Mouse (Mus musculus) liver, embryonic 15.5 days (tissue): ENCODE data around the gene Pcmt1. TPM values are rescaled to one million over a fixed set of nuclear protein-coding genes. Genes with fewer than 3 reads are reported as not detected.

ENCODE experiments used
- ATAC-seq: fragments of 200-750 bp; cut with Nextera tagmentation; 2 replicates; pipeline ENCODE4 v1.8.0; 2017; ENCODE audit warnings: moderate number of reproducible peaks, mild to moderate bottlenecking, moderate library complexity; ENCODE audit not compliant: insufficient read depth
- H3K27ac ChIP-seq: fragments of 300-500 bp; sonication (generic); replicated peaks from 2 replicates; pipeline ENCODE4 v1.5.1; 2015; ENCODE audit warnings: mild to moderate bottlenecking, inconsistent platforms
- H3K27me3 ChIP-seq: fragments of 300-500 bp; sonication (generic); 2 replicates; pipeline ENCODE4 v1.6.1; 2015; ENCODE audit warnings: mild to moderate bottlenecking, inconsistent platforms
- H3K36me3 ChIP-seq: fragments of 300-500 bp; sonication (generic); replicated peaks from 2 replicates; pipeline ENCODE4 v1.6.1; 2015; ENCODE audit warnings: moderate library complexity, mild to moderate bottlenecking, inconsistent platforms
- H3K4me1 ChIP-seq: fragments of 300-500 bp; sonication (generic); replicated peaks from 2 replicates; pipeline ENCODE4 v1.6.1; 2015; ENCODE audit warnings: inconsistent platforms
- H3K4me2 ChIP-seq: fragments of 300-500 bp; sonication (generic); 2 replicates; pipeline ENCODE4 v1.6.1; 2015; ENCODE audit warnings: moderate library complexity, mild to moderate bottlenecking, inconsistent platforms
- H3K4me3 ChIP-seq: fragments of 300-500 bp; sonication (generic); replicated peaks from 2 replicates; pipeline ENCODE4 v1.5.1; 2015; ENCODE audit warnings: mild to moderate bottlenecking, inconsistent platforms
- H3K9ac ChIP-seq: fragments of 300-500 bp; sonication (generic); 2 replicates; pipeline ENCODE4 v1.6.1; 2015; ENCODE audit warnings: moderate library complexity, mild to moderate bottlenecking, inconsistent platforms
- H3K9me3 ChIP-seq: fragments of 300-500 bp; sonication (generic); replicated peaks from 2 replicates; pipeline ENCODE4 v1.6.1; 2016; ENCODE audit warnings: inconsistent platforms
- WGBS: fragments of 180-500 bp; shearing (Covaris S2); methylation state at CpG from one replicate; pipeline ENCODE4 v1.1.7; 2015; ENCODE audit warnings: mixed read lengths; ENCODE audit not compliant: insufficient replicate concordance; 5-methylcytosine and 5-hydroxymethylcytosine counted together
- polyA plus RNA-seq: library from polyadenylated mRNA; unstranded; fragments of >200 nt; fragmentation: Nextera tagmentation; extraction: Ambion mirVana; gene quantifications from 2 replicates; pipeline ENCODE4 v1.2.1, GENCODE M21; 2015

The Pcmt1 gene
- polyA plus RNA-seq, 1 experiment from 2014 or later, result 95.5 TPM

DNA sequence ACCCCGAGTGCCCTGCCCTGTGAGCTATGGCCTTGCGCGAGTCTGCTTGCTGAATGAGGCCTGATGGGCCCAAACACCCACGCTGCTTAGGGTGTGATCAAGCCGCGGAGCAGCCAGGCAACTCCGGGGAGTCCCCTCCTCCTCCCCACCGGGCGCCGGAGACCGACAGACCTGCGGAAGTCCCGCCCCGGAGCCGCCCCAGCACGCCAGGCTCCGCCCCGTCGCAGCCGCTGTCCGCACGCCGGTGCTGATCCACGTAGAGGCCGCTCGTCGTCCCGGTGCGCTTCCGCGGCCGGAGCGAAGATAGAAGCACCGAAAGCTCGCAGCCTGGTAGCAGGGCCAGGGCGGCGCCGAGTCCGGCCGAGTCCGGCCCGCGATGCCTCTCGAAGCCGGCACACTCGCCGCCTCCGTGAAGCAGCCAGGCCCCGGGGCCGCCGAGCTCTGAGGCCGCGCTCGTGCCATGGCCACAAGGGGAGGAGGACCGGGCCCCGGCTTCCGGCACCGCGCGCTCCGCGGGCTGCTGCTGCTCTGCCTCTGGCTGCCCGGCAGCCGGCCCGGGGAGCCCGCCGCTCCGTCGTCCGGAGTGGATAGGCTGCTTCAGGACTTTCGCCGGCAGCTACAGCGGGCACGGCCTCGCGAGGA lies 91.2 kb downstream of the Pcmt1 start, which contains the start of gene Lrp11:
TSS of gene Lrp11 (plus strand) at position 209 of the 642 bp plus-strand sequence.
- H3K4me2 ChIP-seq, result peak within 1 kb of the TSS; percentile 94
- H3K9ac ChIP-seq, result peak within 1 kb of the TSS; percentile 45
- peak; percentile 87 for ATAC-seq
- no peak within 1 kb of the TSS for H3K27ac ChIP-seq
- peak within 1 kb of the TSS; percentile 65 for H3K4me3 ChIP-seq
- whole genome bisulfite sequencing, result under 1% methylated on average over 76 of the region's 76 CpGs
- no peaks in the 10 kb centered on the region for H3K9me3 ChIP-seq
- H3K4me1 ChIP-seq, result peaks cover 19% of the 10 kb centered on the region
- H3K36me3 ChIP-seq, result no peaks in the 10 kb centered on the region
- peaks cover 31% of the 10 kb centered on the region for H3K27me3 ChIP-seq

DNA sequence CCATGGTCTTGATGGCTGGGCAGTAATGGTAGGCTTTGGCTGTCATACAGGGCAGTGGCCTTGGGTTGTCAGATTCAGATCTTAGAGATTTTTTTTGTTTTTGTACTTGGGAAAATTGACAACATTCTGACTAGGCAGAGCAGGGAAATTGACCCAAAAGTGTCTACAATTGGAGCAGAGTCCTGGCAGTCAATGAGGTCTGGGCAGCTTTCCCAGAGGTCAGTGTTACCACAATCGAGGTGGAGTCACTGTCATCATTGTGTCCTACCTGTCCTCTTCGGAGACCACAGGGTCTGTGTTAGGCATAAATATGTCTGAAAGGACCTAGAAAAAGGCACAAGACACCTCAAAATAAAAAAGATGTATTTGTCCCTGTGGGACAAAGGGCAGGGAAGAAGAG lies 94.2 kb downstream of the Pcmt1 start:
- 15% methylated on average over 2 of the region's 2 CpGs for WGBS
- H3K36me3 ChIP-seq, result no peaks in the 10 kb centered on the region

DNA sequence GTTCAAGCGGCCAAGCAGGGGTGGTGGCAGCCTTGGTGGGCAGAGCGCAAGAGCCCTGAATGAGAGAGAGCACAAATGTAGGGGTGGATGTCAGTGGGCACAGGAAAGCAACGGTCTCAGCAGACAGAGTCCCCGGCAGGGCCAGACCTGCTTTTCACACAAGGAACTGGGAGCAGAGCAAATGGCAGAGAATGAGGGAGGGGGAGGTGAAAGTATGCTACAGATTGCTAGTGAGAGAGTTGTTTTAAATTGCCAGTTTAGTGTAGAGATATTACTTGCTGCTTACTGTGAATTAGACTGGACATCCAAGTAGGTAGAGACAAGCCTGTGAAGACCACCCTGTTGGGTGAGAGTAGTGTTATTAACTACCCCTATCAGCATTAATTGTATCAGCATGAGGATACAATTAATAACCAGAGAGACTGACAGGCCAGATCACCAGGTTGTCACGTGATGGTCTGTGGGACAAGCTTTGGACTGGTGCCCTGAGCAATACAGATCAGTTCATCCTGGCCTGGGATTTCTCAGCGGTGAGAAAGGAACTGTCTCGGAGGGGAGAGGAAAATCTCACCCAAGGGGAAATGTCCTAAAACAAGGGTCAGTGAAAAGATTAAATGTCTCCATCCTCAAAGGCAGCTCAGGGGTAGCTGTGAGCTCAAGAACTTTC lies 97.9 kb downstream of the Pcmt1 start:
- ATAC-seq, result no peak
- H3K9ac ChIP-seq, result no peak overlapping the region
- no peaks in the 10 kb centered on the region for H3K27me3 ChIP-seq
- H3K4me2 ChIP-seq, result no peak overlapping the region
- no peaks in the 10 kb centered on the region for H3K36me3 ChIP-seq
- no peak overlapping the region for H3K4me3 ChIP-seq
- 39% methylated on average over 7 of the region's 7 CpGs for WGBS
- H3K9me3 ChIP-seq, result no peaks in the 10 kb centered on the region
- no peaks in the 10 kb centered on the region for H3K4me1 ChIP-seq
- H3K27ac ChIP-seq, result no peak overlapping the region

More for the DNA sequence above, 94.2 kb downstream of the Pcmt1 start:
- H3K4me2 ChIP-seq, result no peak overlapping the region
- no peak overlapping the region for H3K4me3 ChIP-seq
- no peak overlapping the region for H3K27ac ChIP-seq
- peaks cover 24% of the 10 kb centered on the region for H3K27me3 ChIP-seq
- H3K9ac ChIP-seq, result no peak overlapping the region
- H3K9me3 ChIP-seq, result no peaks in the 10 kb centered on the region
- H3K4me1 ChIP-seq, result peaks cover 19% of the 10 kb centered on the region
- ATAC-seq, result no peak

DNA sequence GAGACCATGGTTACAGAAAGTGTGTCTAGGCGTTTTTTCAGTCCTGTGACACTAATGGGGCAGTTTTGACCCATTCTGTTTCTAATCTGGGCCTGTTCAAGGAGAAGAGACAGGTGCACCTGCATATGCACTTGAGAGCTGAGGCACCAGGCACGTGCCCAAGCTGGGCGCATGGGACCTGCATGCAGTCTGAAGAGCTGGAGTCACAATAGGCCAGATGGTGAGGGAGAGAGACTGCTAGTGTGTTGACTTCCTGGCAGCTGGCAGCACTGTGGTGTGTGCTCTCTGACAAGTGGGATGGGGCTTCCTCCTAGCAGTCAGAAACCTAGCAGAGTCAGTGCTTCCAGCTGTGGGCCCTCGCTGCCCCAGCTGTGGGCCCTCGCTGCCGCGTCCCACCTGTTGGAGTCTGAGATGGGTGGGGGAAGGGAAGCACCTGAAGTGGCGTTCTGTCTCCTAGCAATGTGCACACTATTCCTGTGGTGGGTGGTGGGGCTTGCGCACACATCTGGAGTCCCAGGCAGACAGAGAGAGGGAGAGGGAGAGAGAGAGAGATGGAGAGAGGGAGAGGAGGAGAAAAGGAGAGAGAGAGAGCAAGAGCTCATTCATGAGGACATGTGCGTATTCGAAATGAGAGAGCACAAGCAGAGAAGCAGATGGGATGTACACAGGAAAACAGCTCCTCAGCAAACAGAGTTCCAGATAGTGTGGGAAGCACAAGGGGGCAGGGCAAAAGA lies 98.6 kb downstream of the Pcmt1 start:
- WGBS, result 23% methylated on average over 11 of the region's 11 CpGs

DNA sequence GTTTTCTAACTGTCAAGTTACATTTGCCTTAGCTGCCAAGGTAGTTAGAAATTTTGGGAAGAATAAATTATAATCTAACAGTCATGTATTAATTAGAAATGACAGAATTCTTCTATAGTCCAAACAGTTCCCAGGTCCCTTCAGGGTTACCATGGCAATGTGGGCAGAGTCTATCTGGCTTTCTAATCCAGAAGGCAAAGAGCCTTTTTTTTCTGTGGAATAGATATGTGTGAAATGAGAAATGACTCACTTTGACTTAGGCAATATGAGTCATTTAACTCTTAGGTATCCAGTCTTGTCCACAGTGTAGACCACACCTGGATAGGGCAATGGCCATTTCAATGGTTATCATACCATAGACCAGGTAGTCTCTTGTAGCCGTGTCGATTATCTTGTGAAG lies 99.5 kb downstream of the Pcmt1 start:
- H3K4me2 ChIP-seq, result no peak overlapping the region
- no peak for ATAC-seq
- H3K4me1 ChIP-seq, result no peaks in the 10 kb centered on the region
- H3K36me3 ChIP-seq, result no peaks in the 10 kb centered on the region
- H3K27ac ChIP-seq, result no peak overlapping the region
- H3K9me3 ChIP-seq, result no peaks in the 10 kb centered on the region
- H3K4me3 ChIP-seq, result no peak overlapping the region
- no peaks in the 10 kb centered on the region for H3K27me3 ChIP-seq
- H3K9ac ChIP-seq, result no peak overlapping the region
- 64% methylated on average over 2 of the region's 2 CpGs for WGBS

More for the DNA sequence above, 98.6 kb downstream of the Pcmt1 start:
- H3K27me3 ChIP-seq, result no peaks in the 10 kb centered on the region
- H3K36me3 ChIP-seq, result no peaks in the 10 kb centered on the region
- ATAC-seq, result no peak
- H3K4me1 ChIP-seq, result no peaks in the 10 kb centered on the region
- no peak overlapping the region for H3K4me3 ChIP-seq
- no peak overlapping the region for H3K4me2 ChIP-seq
- H3K9me3 ChIP-seq, result no peaks in the 10 kb centered on the region
- H3K27ac ChIP-seq, result no peak overlapping the region
- no peak overlapping the region for H3K9ac ChIP-seq

Other genes starting within 250 kb of the Pcmt1 start
- 1.1 and 1.7 TPM in 2 replicates for gene Ulbp1, start 207.5 kb downstream of the Pcmt1 start, polyA plus RNA-seq
- 0.30 and 0.37 TPM in 2 replicates for gene Lrp11, start 91.3 kb downstream of the Pcmt1 start, polyA plus RNA-seq
- gene Nup43, start 13.6 kb downstream of the Pcmt1 start, polyA plus RNA-seq, result 21.2 and 23.8 TPM in 2 replicates
- gene Lats1, start 78 bp upstream of the Pcmt1 start, polyA plus RNA-seq, result 2.3 and 2.5 TPM in 2 replicates
- 28.6 and 29.6 TPM in 2 replicates for gene Katna1, start 44.9 kb upstream of the Pcmt1 start, polyA plus RNA-seq
- gene Ginm1, start 111.7 kb upstream of the Pcmt1 start, polyA plus RNA-seq, result 25.5 and 29.0 TPM in 2 replicates
- gene Ppil4, start 111.8 kb upstream of the Pcmt1 start, polyA plus RNA-seq, result 20.3 and 21.9 TPM in 2 replicates
- 0.58 and 0.88 TPM in 2 replicates for gene Zc3h12d, start 151.3 kb upstream of the Pcmt1 start, polyA plus RNA-seq